Mouse (Mus musculus) olfactory bulb, adult 2 months (tissue): ENCODE results near the gene Rnf220. TPM values are rescaled to one million over a fixed set of nuclear protein-coding genes. Genes with fewer than 3 reads are reported as not detected.

Experiments used
- H3K27ac ChIP-seq: fragments of 200-500 bp; 2 replicates; pipeline ENCODE4 v1.5.1; 2012; ENCODE audit warnings: low read depth, low read length; ENCODE audit not compliant: insufficient read depth
- H3K4me1 ChIP-seq: fragments of 200-500 bp; 2 replicates; pipeline ENCODE4 v1.6.1; 2012; ENCODE audit warnings: low read length; ENCODE audit not compliant: control insufficient read depth, insufficient read depth
- H3K4me3 ChIP-seq: fragments of 200-500 bp; 2 replicates; pipeline ENCODE4 v1.5.1; 2012; ENCODE audit warnings: mild to moderate bottlenecking, low read depth, low read length, moderate library complexity; ENCODE audit not compliant: insufficient read depth
- CTCF ChIP-seq: fragments of 200-500 bp; IDR thresholded peaks from 2 replicates; pipeline ENCODE4 v1.5.1; 2012; ENCODE audit warnings: low read depth, mild to moderate bottlenecking, low read length, moderate library complexity; ENCODE audit not compliant: insufficient read depth
- POLR2A ChIP-seq: fragments of 200-500 bp; IDR thresholded peaks from 2 replicates; pipeline ENCODE4 v1.6.1; 2012; ENCODE audit warnings: mild to moderate bottlenecking, low read depth, low read length, moderate library complexity; ENCODE audit not compliant: insufficient read depth
- WGBS: fragments of 180-500 bp; shearing (Covaris S2); methylation state at CpG from one replicate; pipeline ENCODE4 v1.1.7; 2018; 5-methylcytosine and 5-hydroxymethylcytosine counted together
- polyA plus RNA-seq: library from polyadenylated mRNA; stranded (reverse); fragments of >200 nt; gene quantifications from 2 replicates; pipeline ENCODE4 v1.2.4, GENCODE M21; 2012; ENCODE audit warnings: low replicate concordance; ENCODE audit not compliant: missing spikeins, insufficient read depth, insufficient read length

Rnf220 gene
- polyA plus RNA-seq, 1 experiment = not detected

GRCm38 (mm10) chr4:117360713-117361557 lies 135.9 kb downstream of the Rnf220 start:
- peaks cover 4% of the 10 kb centered on the region; the same call in 1 of the 2 replicates for H3K4me1 ChIP-seq
- H3K27ac ChIP-seq = no peak overlapping the region
- TF ChIP-seq POLR2A (no peak), CTCF (no peak)
- H3K4me3 ChIP-seq = no peak overlapping the region
- WGBS = 67% methylated on average over 16 of the region's 16 CpGs

DNA sequence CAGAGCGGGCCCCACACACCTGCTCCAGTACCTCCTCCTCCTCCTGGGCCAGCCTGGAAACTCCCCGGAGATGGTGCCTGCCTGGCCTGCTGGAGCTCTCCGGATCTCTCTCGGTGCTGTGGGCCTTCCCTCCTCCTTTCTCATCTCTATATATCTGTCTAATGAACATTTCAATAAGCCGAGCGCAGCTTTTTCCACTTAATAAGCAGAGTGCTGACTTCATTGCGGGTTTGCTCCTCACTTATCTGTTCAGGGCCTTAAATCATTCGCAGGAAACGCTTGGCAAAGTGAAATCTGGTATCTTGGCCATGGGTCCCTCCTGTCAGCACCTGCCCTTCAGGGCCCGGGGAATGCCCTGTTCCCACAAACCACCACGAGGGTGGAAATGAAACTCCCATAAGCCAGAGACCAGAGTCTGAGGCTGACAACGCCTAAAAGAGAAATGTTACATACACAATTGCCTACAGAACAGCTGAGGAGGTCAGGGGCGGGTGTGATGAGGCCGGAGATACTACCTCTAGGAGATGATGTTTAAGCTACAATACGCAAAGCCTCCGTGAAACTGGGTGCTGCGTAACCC lies 137.0 kb downstream of the Rnf220 start:
- 83% methylated on average over 17 of the region's 17 CpGs for WGBS
- Histone ChIP-seq H3K27ac (no peak overlapping the region), H3K4me3 (no peak overlapping the region), H3K4me1 (peaks cover 4% of the 10 kb centered on the region; the same call in 1 of the 2 replicates)
- TF ChIP-seq CTCF (no peak), POLR2A (no peak)

GRCm38 (mm10) chr4:117357917-117358316 lies 138.9 kb downstream of the Rnf220 start:
- H3K27ac ChIP-seq = no peak overlapping the region
- no peak overlapping the region for H3K4me3 ChIP-seq
- peaks cover 4% of the 10 kb centered on the region; the same call in 1 of the 2 replicates for H3K4me1 ChIP-seq
- no peak for TF ChIP-seq CTCF
- no peak for TF ChIP-seq POLR2A
- 60% methylated on average over 7 of the region's 7 CpGs for WGBS

DNA sequence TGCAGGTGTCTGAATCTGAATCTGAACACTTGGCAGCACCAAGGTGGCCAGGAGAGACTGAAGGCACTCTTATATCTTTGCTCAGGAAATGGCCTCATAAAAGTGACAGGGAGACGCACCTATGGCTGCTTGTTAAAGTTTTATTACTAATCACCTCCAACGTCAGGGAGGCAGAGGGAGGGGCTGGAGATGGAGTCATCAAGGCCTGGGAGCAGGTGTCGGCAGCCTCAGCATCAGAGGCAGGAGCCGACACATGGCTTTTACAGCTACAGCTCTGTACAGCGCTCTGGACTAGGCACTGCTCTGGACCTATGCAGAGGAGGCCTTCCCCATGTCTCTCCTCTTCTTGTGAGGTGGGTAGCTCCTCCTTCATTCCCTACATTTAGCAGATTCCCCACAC lies 139.7 kb downstream of the Rnf220 start:
- Histone ChIP-seq H3K27ac (no peak overlapping the region), H3K4me3 (no peak overlapping the region), H3K4me1 (peaks cover 4% of the 10 kb centered on the region; the same call in 1 of the 2 replicates)
- WGBS = 93% methylated on average over 5 of the region's 5 CpGs
- TF ChIP-seq POLR2A (no peak), CTCF (no peak)

- Histone ChIP-seq H3K4me1 (peaks cover 4% of the 10 kb centered on the region; the same call in 1 of the 2 replicates), H3K27ac (no peak overlapping the region), H3K4me3 (no peak overlapping the region)
- 61% methylated on average over 2 of the region's 2 CpGs for WGBS
- TF ChIP-seq POLR2A (no peak), CTCF (no peak)
Observed at GRCm38 (mm10) chr4:117356223-117356622, 140.6 kb downstream of the Rnf220 start.

- WGBS = 59% methylated on average over 6 of the region's 6 CpGs
- no peak for TF ChIP-seq CTCF
- TF ChIP-seq POLR2A = no peak
- Histone ChIP-seq H3K27ac (no peak overlapping the region), H3K4me1 (peaks cover 4% of the 10 kb centered on the region; the same call in 1 of the 2 replicates), H3K4me3 (no peak overlapping the region)
Observed at GRCm38 (mm10) chr4:117354651-117355050, 142.2 kb downstream of the Rnf220 start.

- Histone ChIP-seq H3K4me1 (peaks cover 3% of the 10 kb centered on the region; the same call in 1 of the 2 replicates), H3K27ac (no peak overlapping the region), H3K4me3 (no peak overlapping the region)
- no peak for TF ChIP-seq POLR2A
- TF ChIP-seq CTCF = no peak
- 93% methylated on average over 9 of the region's 9 CpGs for WGBS
Observed at GRCm38 (mm10) chr4:117352957-117353356, 143.9 kb downstream of the Rnf220 start.

DNA sequence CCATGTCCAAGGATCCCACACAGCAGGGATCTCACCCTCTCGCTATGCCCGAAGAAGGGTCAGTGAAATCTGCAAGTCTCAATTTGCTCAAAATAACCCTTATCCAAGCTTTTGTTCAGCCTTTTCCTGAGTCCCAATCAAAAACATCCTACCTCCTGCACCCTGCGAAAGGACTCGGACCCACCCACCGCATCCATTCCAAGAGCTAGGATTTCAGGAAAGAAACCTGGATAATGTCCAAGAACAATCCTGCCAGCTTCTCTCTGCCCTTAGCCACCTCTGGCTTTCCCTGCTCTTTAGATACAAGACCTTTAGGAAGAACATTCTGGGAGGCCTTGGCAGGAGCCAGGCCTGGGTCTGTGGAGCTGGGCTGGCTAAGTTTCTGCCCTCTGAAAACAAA lies 144.8 kb downstream of the Rnf220 start:
- Histone ChIP-seq H3K27ac (no peak overlapping the region), H3K4me3 (no peak overlapping the region), H3K4me1 (no peaks in the 10 kb centered on the region)
- WGBS = 83% methylated on average over 5 of the region's 5 CpGs
- no peak for TF ChIP-seq POLR2A
- no peak for TF ChIP-seq CTCF

DNA sequence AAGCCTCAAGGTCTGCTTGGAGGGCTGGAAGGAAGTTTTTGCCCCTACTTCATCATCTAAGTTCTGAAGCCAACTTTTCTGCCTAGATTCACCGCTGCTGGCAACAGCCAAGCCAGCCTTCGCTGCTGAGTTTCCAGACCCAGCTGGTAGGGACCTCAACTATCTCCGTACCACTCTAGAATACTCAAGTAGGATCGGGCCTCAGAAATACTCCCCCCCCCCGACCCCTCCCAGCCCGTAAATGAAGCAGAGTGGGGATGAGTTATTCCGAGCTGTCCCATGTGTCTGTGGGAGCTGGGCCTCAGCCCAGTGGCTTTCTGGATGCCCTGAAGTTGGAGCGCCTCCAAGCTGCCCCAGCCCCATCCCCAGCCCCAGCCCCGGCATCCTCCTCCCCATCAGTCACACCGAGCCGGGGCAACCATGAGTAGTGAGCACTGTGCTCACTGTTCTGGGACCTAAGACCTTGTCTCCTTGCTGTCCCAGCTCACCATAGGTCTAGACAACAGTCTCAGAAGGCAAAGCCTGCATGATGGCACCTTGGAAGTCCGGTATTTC lies 146.6 kb downstream of the Rnf220 start:
- no peak for TF ChIP-seq CTCF
- no peak for TF ChIP-seq POLR2A
- Histone ChIP-seq H3K4me3 (no peak overlapping the region), H3K27ac (no peak overlapping the region), H3K4me1 (peaks cover 2% of the 10 kb centered on the region; the same call in 1 of the 2 replicates)
- WGBS = 71% methylated on average over 12 of the region's 12 CpGs
